Mouse (Mus musculus) myocyte (in vitro differentiated cells): ENCODE measurements at regions not wholly inside any gene's neighbourhood (a gene's known extent, or its start where the extent isn't known, plus 50 kb on each side); places are given as distances from the start of the nearest gene placed in this dataset.

Experiments used
- H3K27me3 ChIP-seq: one replicate; pipeline ENCODE4 v1.6.1; 2011; ENCODE audit not compliant: control insufficient read depth, insufficient read depth, insufficient read length
- H3K36me3 ChIP-seq: one replicate; pipeline ENCODE4 v1.6.1; 2011; ENCODE audit not compliant: control insufficient read depth, insufficient read depth
- H3K4me2 ChIP-seq: one replicate; pipeline ENCODE4 v1.6.1; 2011; ENCODE audit warnings: low read depth, control low read depth
- H3K4me3 ChIP-seq: one replicate; pipeline ENCODE4 v1.5.1; 2011; ENCODE audit warnings: mild to moderate bottlenecking, control low read depth, moderate library complexity
- H3K79me2 ChIP-seq: one replicate; pipeline ENCODE4 v1.6.1; 2011; ENCODE audit not compliant: control insufficient read depth, insufficient read depth
- H3ac ChIP-seq: one replicate; pipeline ENCODE4 v1.6.1; 2011; ENCODE audit not compliant: control insufficient read depth, insufficient read length
- CEBPB ChIP-seq: IDR thresholded peaks from 2 replicates; pipeline ENCODE4 v1.6.1; 2011; ENCODE audit warnings: mild to moderate bottlenecking, moderate library complexity; ENCODE audit not compliant: poor library complexity, insufficient read depth, severe bottlenecking
- E2F4 ChIP-seq: IDR thresholded peaks from one replicate; pipeline ENCODE4 v1.6.1; 2011; ENCODE audit warnings: mild to moderate bottlenecking, control low read depth, moderate library complexity; ENCODE audit not compliant: insufficient read depth
- MAX ChIP-seq: IDR thresholded peaks from one replicate; pipeline ENCODE4 v1.6.1; 2011; ENCODE audit warnings: low read depth, mild to moderate bottlenecking, control low read depth
- MYOD1 ChIP-seq, 3 experiments: IDR thresholded peaks; one replicate each; pipeline ENCODE4 v1.6.1; 2011; ENCODE audit warnings: control low read depth in 2 of 3, low read depth in 2 of 3, mild to moderate bottlenecking in 2 of 3, moderate library complexity in 1 of 3; ENCODE audit not compliant: insufficient read length in 2 of 3, control insufficient read depth in 1 of 3
- MYOG ChIP-seq, 3 experiments: IDR thresholded peaks; one replicate each; pipeline ENCODE4 v1.6.1; 2011; ENCODE audit warnings: control low read depth in 2 of 3, low read depth in 2 of 3, mild to moderate bottlenecking in 2 of 3; ENCODE audit not compliant: insufficient read length in 2 of 3, control insufficient read depth in 1 of 3, insufficient read depth in 1 of 3
- POLR2A ChIP-seq: IDR thresholded peaks from one replicate; pipeline ENCODE4 v1.6.1; 2011; ENCODE audit warnings: low read depth, mild to moderate bottlenecking, control low read depth, moderate library complexity; ENCODE audit not compliant: insufficient read length
- POLR2AphosphoS2 ChIP-seq: IDR thresholded peaks from one replicate; pipeline ENCODE4 v1.6.1; 2011; ENCODE audit warnings: low read depth, control low read depth; ENCODE audit not compliant: insufficient read length
- REST ChIP-seq: IDR thresholded peaks from one replicate; pipeline ENCODE4 v1.6.1; 2011; ENCODE audit warnings: mild to moderate bottlenecking, control low read depth, moderate library complexity; ENCODE audit not compliant: insufficient read depth, insufficient read length
- SRF ChIP-seq: IDR thresholded peaks from one replicate; pipeline ENCODE4 v1.6.1; 2011; ENCODE audit warnings: low read depth; ENCODE audit not compliant: control insufficient read depth, insufficient read length
- TCF12 ChIP-seq: IDR thresholded peaks from one replicate; pipeline ENCODE4 v1.6.1; 2011; ENCODE audit warnings: mild to moderate bottlenecking, control low read depth; ENCODE audit not compliant: poor library complexity, insufficient read depth, severe bottlenecking
- TCF3 ChIP-seq: IDR thresholded peaks from one replicate; pipeline ENCODE4 v1.6.1; 2011; ENCODE audit warnings: low read depth, control low read depth; ENCODE audit not compliant: insufficient read length
- USF1 ChIP-seq: IDR thresholded peaks from one replicate; pipeline ENCODE4 v1.6.1; 2011; ENCODE audit warnings: low read depth, mild to moderate bottlenecking, control low read depth, moderate library complexity

DNA sequence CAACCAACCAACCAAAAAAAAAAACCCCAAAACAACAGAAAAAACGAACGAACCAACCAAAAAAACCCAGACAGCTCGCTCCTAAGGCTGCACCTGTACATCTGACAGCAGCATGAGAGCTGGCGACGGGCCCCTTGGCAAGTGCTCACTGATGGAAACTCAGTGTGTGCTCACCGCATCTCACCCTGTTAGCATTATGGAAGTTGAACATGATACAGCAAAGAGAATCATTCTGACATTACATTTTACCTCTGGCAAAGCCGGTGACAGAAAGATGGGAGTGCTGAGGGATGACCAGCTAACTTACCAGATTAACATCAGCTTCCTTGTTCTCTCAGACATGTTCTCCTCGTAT lies 57.9 kb upstream of the Mdm1 start:
- Histone ChIP-seq H3K4me3 (no peak overlapping the region), H3K79me2 (no peaks in the 10 kb centered on the region), H3K36me3 (no peaks in the 10 kb centered on the region), H3ac (no peak overlapping the region), H3K27me3 (no peaks in the 10 kb centered on the region), H3K4me2 (no peak overlapping the region)
- TF ChIP-seq REST (no peak), TCF3 (no peak), MAX (no peak), SRF (no peak), CEBPB (no peak)

DNA sequence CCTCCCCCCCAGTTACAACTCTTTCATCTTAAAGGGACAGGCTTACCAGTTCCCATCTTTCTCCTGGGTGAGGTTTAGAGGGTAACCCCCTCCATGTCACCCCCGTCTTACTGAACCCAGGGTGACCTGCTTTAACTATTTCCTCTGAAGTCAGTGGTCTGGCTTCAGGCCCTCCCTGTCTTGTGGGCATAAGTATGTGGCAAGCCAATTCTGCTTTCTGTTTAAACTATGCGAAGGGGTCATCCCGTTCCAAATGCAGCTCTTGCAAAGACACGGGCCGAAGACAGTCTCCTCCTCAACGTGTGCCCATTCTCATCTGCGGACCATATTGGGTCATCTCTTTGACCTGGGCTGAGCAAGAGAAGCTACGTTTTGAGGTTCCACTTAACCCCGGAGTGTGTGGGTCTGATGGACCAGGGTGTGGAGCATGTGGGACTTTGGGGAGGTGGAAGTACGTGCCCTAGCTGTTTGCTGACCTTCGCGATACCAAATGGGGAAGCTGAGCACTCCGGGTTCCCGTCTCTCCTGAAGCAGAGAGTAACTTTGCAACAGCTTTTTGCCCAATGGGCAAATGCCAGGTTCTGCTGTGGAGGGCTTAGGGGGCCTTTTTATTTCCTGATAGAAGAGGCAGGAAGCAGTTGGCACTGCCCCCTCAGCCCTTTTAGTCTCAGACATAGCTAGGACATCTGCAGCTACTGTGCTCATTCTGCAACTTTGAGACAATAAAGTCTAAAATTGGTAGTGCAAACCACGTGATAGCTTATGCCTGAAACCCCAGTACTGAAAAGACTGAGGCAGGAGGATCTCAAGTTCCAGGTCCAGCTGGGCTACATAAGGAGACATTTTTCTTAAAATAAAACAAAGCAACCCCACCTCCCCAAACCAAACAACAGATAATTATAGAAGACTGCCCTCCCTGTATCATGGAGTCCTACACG lies 56.3 kb upstream of the Mdm1 start:
- H3K79me2 ChIP-seq = no peaks in the 10 kb centered on the region
- no peak for TF ChIP-seq MYOD1 (IDR thresholded peaks at IDR 0.05; ENCODE audit: control insufficient read depth in 1 of 3, insufficient read length in 2 of 3, low read depth in 2 of 3)
- no peak for TF ChIP-seq POLR2A
- TF ChIP-seq CEBPB = no peak
- TF ChIP-seq USF1 = no peak
- no peak for TF ChIP-seq E2F4
- no peak for TF ChIP-seq SRF
- no peak for TF ChIP-seq REST
- TF ChIP-seq TCF3 = no peak
- no peak for TF ChIP-seq MAX
- TF ChIP-seq TCF12 = no peak
- TF ChIP-seq MYOG (IDR thresholded peaks at IDR 0.05; ENCODE audit: control insufficient read depth in 1 of 3, insufficient read depth in 1 of 3, insufficient read length in 2 of 3, low read depth in 2 of 3) = no peak
- H3K27me3 ChIP-seq = no peaks in the 10 kb centered on the region
- no peak overlapping the region for H3ac ChIP-seq
- no peak overlapping the region for H3K4me3 ChIP-seq
- H3K4me2 ChIP-seq = no peak overlapping the region
- H3K36me3 ChIP-seq = no peaks in the 10 kb centered on the region

DNA sequence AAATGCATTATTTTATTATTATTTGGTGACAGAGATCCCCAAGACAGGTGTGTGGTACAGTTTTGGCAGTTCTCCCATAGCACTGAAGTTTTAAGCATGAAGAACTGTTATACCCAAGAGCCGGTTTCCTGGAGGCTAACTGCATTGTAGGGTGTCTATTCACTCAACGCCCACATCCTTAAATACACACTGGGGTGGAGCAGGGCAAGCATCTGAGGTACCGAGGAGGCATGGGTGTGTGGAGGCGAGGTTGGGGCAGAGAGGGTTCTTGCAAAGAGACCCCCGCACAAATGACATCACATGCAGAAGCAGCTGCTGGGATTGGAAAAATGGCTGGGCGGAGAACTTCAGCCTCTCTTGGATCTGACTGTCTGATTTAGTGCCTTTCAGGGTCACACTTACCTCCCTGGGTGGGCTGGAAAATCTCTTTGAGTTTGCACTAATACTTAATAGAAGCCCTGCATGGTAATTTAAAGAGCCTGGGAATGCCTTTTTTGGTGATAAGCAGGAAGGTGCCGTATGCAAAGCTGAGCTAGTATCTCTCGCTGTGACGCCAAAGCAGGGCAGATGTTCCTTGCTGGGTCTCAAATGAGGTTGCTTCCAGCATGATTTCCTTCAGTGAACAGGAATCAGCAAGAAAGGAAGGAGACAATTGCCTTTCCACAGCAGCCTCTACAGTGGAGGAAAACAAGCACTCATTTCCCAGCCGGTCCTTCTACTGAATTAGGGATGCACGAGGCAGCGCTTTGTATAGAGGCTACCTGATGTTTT lies 53.9 kb upstream of the Mdm1 start:
- Histone ChIP-seq H3K27me3 (no peaks in the 10 kb centered on the region), H3K4me2 (no peak overlapping the region), H3K79me2 (no peaks in the 10 kb centered on the region), H3K4me3 (no peak overlapping the region), H3K36me3 (no peaks in the 10 kb centered on the region), H3ac (no peak overlapping the region)
- TF ChIP-seq MYOD1 (IDR thresholded peaks at IDR 0.05; ENCODE audit: control insufficient read depth in 1 of 3, insufficient read length in 2 of 3, low read depth in 2 of 3) = no peak
- TF ChIP-seq TCF12 = no peak
- no peak for TF ChIP-seq TCF3
- TF ChIP-seq MAX = no peak
- TF ChIP-seq E2F4 = no peak
- TF ChIP-seq CEBPB = no peak
- TF ChIP-seq REST = no peak
- TF ChIP-seq POLR2A = no peak
- no peak for TF ChIP-seq POLR2AphosphoS2
- no peak for TF ChIP-seq USF1

DNA sequence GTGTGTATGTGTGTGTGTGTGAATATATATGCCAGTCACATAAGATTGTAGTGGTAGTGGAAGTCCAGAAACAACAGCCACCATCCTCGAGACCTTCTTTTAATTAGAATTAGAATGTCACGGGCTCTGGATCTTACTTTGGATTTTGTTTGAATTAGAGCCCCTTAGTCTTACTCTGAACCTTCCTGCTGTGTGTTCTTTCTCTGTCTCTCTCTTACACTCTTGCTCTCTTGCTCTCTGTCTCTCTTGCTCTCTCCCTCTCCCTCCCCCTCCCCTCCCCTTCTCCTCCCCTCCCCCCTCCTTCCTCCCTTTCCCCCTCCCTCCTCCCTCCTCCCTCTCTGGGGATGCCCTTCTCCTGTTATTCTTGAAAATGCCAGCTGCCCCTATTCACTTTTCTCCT lies 53.1 kb upstream of the Mdm1 start:
- H3K36me3 ChIP-seq = no peaks in the 10 kb centered on the region
- H3K4me2 ChIP-seq = no peak overlapping the region
- no peak overlapping the region for H3ac ChIP-seq
- TF ChIP-seq E2F4 (no peak), SRF (no peak), MYOG (IDR thresholded peaks at IDR 0.05; ENCODE audit: control insufficient read depth in 1 of 3, insufficient read depth in 1 of 3, insufficient read length in 2 of 3, low read depth in 2 of 3) (no peak), MYOD1 (IDR thresholded peaks at IDR 0.05; ENCODE audit: control insufficient read depth in 1 of 3, insufficient read length in 2 of 3, low read depth in 2 of 3) (no peak), TCF3 (no peak), CEBPB (no peak), USF1 (no peak), POLR2AphosphoS2 (no peak), POLR2A (no peak), MAX (no peak), TCF12 (no peak), REST (no peak)
- no peak overlapping the region for H3K4me3 ChIP-seq
- no peaks in the 10 kb centered on the region for H3K27me3 ChIP-seq
- H3K79me2 ChIP-seq = no peaks in the 10 kb centered on the region

DNA sequence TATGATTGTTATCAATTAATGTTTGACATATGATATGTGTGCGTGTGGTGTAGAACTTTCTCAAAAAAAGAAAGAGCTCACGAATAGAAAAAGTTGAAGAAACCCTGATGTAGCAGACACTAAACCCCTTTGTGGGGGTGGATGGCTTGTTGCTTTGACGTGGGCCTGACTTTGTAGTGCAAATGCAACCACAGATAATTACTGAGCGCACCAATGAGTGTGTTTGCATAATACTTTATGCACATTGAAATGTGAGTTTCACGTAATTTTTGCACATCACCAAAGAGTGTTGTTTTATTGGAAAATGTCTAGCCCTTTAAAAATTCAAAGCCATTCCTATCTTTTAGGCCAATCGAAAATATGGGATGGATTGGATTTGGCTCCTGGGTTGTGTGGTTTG lies 51.7 kb upstream of the Mdm1 start:
- no peaks in the 10 kb centered on the region for H3K79me2 ChIP-seq
- no peak overlapping the region for H3K4me2 ChIP-seq
- no peak overlapping the region for H3K4me3 ChIP-seq
- no peak overlapping the region for H3ac ChIP-seq
- no peaks in the 10 kb centered on the region for H3K27me3 ChIP-seq
- H3K36me3 ChIP-seq = no peaks in the 10 kb centered on the region
- no peak for TF ChIP-seq MAX
- no peak for TF ChIP-seq POLR2AphosphoS2
- no peak for TF ChIP-seq MYOG (IDR thresholded peaks at IDR 0.05; ENCODE audit: control insufficient read depth in 1 of 3, insufficient read depth in 1 of 3, insufficient read length in 2 of 3, low read depth in 2 of 3)
- no peak for TF ChIP-seq TCF3
- no peak for TF ChIP-seq E2F4
- no peak for TF ChIP-seq TCF12
- TF ChIP-seq SRF = no peak
- no peak for TF ChIP-seq CEBPB
- TF ChIP-seq USF1 = no peak
- TF ChIP-seq POLR2A = no peak
- TF ChIP-seq REST = no peak
- no peak for TF ChIP-seq MYOD1 (IDR thresholded peaks at IDR 0.05; ENCODE audit: control insufficient read depth in 1 of 3, insufficient read length in 2 of 3, low read depth in 2 of 3)
